Mouse (Mus musculus): ENCODE measurements around the gene Camta1.

DNA sequence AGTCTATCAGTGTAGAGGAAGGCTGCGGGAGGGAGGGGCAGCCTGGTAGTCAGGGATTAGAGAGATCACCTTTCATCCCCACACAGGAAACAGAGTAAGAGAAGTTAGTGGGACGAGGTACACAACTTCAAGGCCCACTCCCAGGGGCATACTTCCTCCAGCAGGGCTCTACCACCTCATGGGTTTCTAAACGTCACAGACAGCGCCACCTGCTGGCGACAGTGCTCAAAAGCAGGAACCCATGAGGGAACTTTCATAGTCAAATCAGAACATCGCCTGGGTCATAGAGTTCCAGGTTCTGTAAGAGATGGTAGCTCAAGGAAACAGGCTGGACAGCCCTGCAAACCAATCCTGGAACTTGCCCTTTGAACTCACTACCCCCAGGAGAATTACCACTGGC lies 871.5 kb downstream of the Camta1 start:
- TF ChIP-seq CHD2 (IDR thresholded peaks at IDR 0.05; ENCODE audit: low read depth, low read length) (no peak), HCFC1 (IDR thresholded peaks at IDR 0.05; ENCODE audit: borderline replicate concordance, insufficient read depth, low read length) (no peak)

Measured in ES-E14 (cell line).